Mouse (Mus musculus): Measurements from ENCODE around the gene Sdccag8. TPM values are rescaled to one million over a fixed set of nuclear protein-coding genes. Genes with fewer than 3 reads are reported as not detected.

Gene Sdccag8
- polyA plus RNA-seq, 1 experiment from 2014 or later: 25.2 TPM

- Histone ChIP-seq H3K4me2 (replicated peaks) (no peak overlapping the region), H3K9me3 (ENCODE audit: control insufficient read depth, low read length) (no peaks in the 10 kb centered on the region), H3K4me3 (replicated peaks; ENCODE audit: low read length) (no peak overlapping the region), H3K9ac (no peak overlapping the region), H3K27ac (peak overlapping the region; percentile 49; the same call in 1 of the 2 replicates), H3K4me1 (replicated peaks; ENCODE audit: control insufficient read depth, insufficient read depth, low read length) (peaks cover 21% of the 10 kb centered on the region), H3K27me3 (ENCODE audit: control insufficient read depth, insufficient read depth, low read length) (no peaks in the 10 kb centered on the region), H3K36me3 (replicated peaks; ENCODE audit: control insufficient read depth, insufficient read depth) (no peaks in the 10 kb centered on the region)
- ATAC-seq (ENCODE audit: low FRiP score) (peak; percentile 32; the same call in 1 of the 2 replicates), DNase-seq (ENCODE audit: low spot score) (no peak)
- 60% methylated on average over 2 of the region's 2 CpGs for WGBS
Measured at GRCm38 (mm10) chr1:177014346-177014745, 199.9 kb downstream of the Sdccag8 start.

GRCm38 (mm10) chr1:177014921-177015439, 200.5 kb downstream of the Sdccag8 start:
- WGBS: 64% methylated on average over 6 of the region's 6 CpGs
- H3K9me3 ChIP-seq (ENCODE audit: control insufficient read depth, low read length): no peaks in the 10 kb centered on the region

GRCm38 (mm10) chr1:177015917-177016316, 201.5 kb downstream of the Sdccag8 start:
- DNase-seq (ENCODE audit: low spot score): no peak
- ATAC-seq (ENCODE audit: low FRiP score): no peak
- no peak overlapping the region for H3K27ac ChIP-seq
- no peaks in the 10 kb centered on the region for H3K27me3 ChIP-seq (ENCODE audit: control insufficient read depth, insufficient read depth, low read length)
- WGBS: 45% methylated on average over 3 of the region's 3 CpGs
- no peaks in the 10 kb centered on the region for H3K9me3 ChIP-seq (ENCODE audit: control insufficient read depth, low read length)
- H3K4me2 ChIP-seq (replicated peaks): no peak overlapping the region
- H3K4me1 ChIP-seq (replicated peaks; ENCODE audit: control insufficient read depth, insufficient read depth, low read length): peaks cover 8% of the 10 kb centered on the region; the same call in 1 of the 2 replicates
- no peak overlapping the region for H3K4me3 ChIP-seq (replicated peaks; ENCODE audit: low read length)
- H3K9ac ChIP-seq: no peak overlapping the region
- H3K36me3 ChIP-seq (replicated peaks; ENCODE audit: control insufficient read depth, insufficient read depth): 0 out of 2 replicates have a peak, but pooled peaks cover 5% of the 10 kb centered on the region

More at GRCm38 (mm10) chr1:177014921-177015439, 200.5 kb downstream of the Sdccag8 start:
- no peak overlapping the region for H3K4me2 ChIP-seq (replicated peaks)
- no peak overlapping the region for H3K9ac ChIP-seq
- peak overlapping the region; percentile 28; the same call in 1 of the 2 replicates for H3K27ac ChIP-seq
- H3K4me1 ChIP-seq (replicated peaks; ENCODE audit: control insufficient read depth, insufficient read depth, low read length): peaks cover 17% of the 10 kb centered on the region
- DNase-seq (ENCODE audit: low spot score) (no peak), ATAC-seq (ENCODE audit: low FRiP score) (peak; percentile 9; the same call in 1 of the 2 replicates)
- no peaks in the 10 kb centered on the region for H3K27me3 ChIP-seq (ENCODE audit: control insufficient read depth, insufficient read depth, low read length)
- no peaks in the 10 kb centered on the region for H3K36me3 ChIP-seq (replicated peaks; ENCODE audit: control insufficient read depth, insufficient read depth)
- H3K4me3 ChIP-seq (replicated peaks; ENCODE audit: low read length): no peak overlapping the region

GRCm38 (mm10) chr1:177016729-177017128, 202.3 kb downstream of the Sdccag8 start:
- 89% methylated on average over 2 of the region's 2 CpGs for WGBS
- ATAC-seq (ENCODE audit: low FRiP score) (no peak), DNase-seq (ENCODE audit: low spot score) (no peak)
- Histone ChIP-seq H3K4me3 (replicated peaks; ENCODE audit: low read length) (no peak overlapping the region), H3K4me1 (replicated peaks; ENCODE audit: control insufficient read depth, insufficient read depth, low read length) (peaks cover 3% of the 10 kb centered on the region; the same call in 1 of the 2 replicates), H3K4me2 (replicated peaks) (no peak overlapping the region), H3K36me3 (replicated peaks; ENCODE audit: control insufficient read depth, insufficient read depth) (0 out of 2 replicates have a peak, but pooled peaks cover 5% of the 10 kb centered on the region), H3K27me3 (ENCODE audit: control insufficient read depth, insufficient read depth, low read length) (no peaks in the 10 kb centered on the region), H3K27ac (no peak overlapping the region), H3K9ac (no peak overlapping the region), H3K9me3 (ENCODE audit: control insufficient read depth, low read length) (no peaks in the 10 kb centered on the region)

- no peak overlapping the region for H3K27ac ChIP-seq
- DNase-seq (ENCODE audit: low spot score): no peak
- 75% methylated on average over 1 of the region's 1 CpGs for WGBS
- H3K4me2 ChIP-seq (replicated peaks): no peak overlapping the region
- no peak overlapping the region for H3K9ac ChIP-seq
- peaks cover 3% of the 10 kb centered on the region; the same call in 1 of the 2 replicates for H3K4me1 ChIP-seq (replicated peaks; ENCODE audit: control insufficient read depth, insufficient read depth, low read length)
- ATAC-seq (ENCODE audit: low FRiP score): no peak
- H3K36me3 ChIP-seq (replicated peaks; ENCODE audit: control insufficient read depth, insufficient read depth): peaks cover 19% of the 10 kb centered on the region
- no peaks in the 10 kb centered on the region for H3K27me3 ChIP-seq (ENCODE audit: control insufficient read depth, insufficient read depth, low read length)
- H3K4me3 ChIP-seq (replicated peaks; ENCODE audit: low read length): no peak overlapping the region
- H3K9me3 ChIP-seq (ENCODE audit: control insufficient read depth, low read length): no peaks in the 10 kb centered on the region
Measured at GRCm38 (mm10) chr1:177018750-177019149, 204.3 kb downstream of the Sdccag8 start.

- Histone ChIP-seq H3K9me3 (ENCODE audit: control insufficient read depth, low read length) (no peaks in the 10 kb centered on the region), H3K36me3 (replicated peaks; ENCODE audit: control insufficient read depth, insufficient read depth) (peaks cover 25% of the 10 kb centered on the region), H3K4me3 (replicated peaks; ENCODE audit: low read length) (no peak overlapping the region), H3K27me3 (ENCODE audit: control insufficient read depth, insufficient read depth, low read length) (no peaks in the 10 kb centered on the region), H3K27ac (no peak overlapping the region), H3K4me1 (replicated peaks; ENCODE audit: control insufficient read depth, insufficient read depth, low read length) (peaks cover 3% of the 10 kb centered on the region; the same call in 1 of the 2 replicates), H3K4me2 (replicated peaks) (no peak overlapping the region), H3K9ac (no peak overlapping the region)
- 98% methylated on average over 5 of the region's 5 CpGs for WGBS
- ATAC-seq (ENCODE audit: low FRiP score) (no peak), DNase-seq (ENCODE audit: low spot score) (no peak)
Measured at GRCm38 (mm10) chr1:177019668-177020067, 205.2 kb downstream of the Sdccag8 start.

- WGBS: 85% methylated on average over 3 of the region's 3 CpGs
- no peak for ATAC-seq (ENCODE audit: low FRiP score)
- Histone ChIP-seq H3K4me3 (replicated peaks; ENCODE audit: low read length) (no peak overlapping the region), H3K27me3 (ENCODE audit: control insufficient read depth, insufficient read depth, low read length) (no peaks in the 10 kb centered on the region), H3K27ac (no peak overlapping the region), H3K4me2 (replicated peaks) (no peak overlapping the region), H3K4me1 (replicated peaks; ENCODE audit: control insufficient read depth, insufficient read depth, low read length) (no peaks in the 10 kb centered on the region), H3K9ac (no peak overlapping the region), H3K36me3 (replicated peaks; ENCODE audit: control insufficient read depth, insufficient read depth) (peaks cover 32% of the 10 kb centered on the region), H3K9me3 (ENCODE audit: control insufficient read depth, low read length) (no peaks in the 10 kb centered on the region)
- DNase-seq (ENCODE audit: low spot score): no peak
Measured at GRCm38 (mm10) chr1:177022751-177023150, 208.3 kb downstream of the Sdccag8 start.

GRCm38 (mm10) chr1:177027706-177028105, 213.2 kb downstream of the Sdccag8 start:
- no peaks in the 10 kb centered on the region for H3K4me1 ChIP-seq (replicated peaks; ENCODE audit: control insufficient read depth, insufficient read depth, low read length)
- H3K27me3 ChIP-seq (ENCODE audit: control insufficient read depth, insufficient read depth, low read length): no peaks in the 10 kb centered on the region
- H3K4me3 ChIP-seq (replicated peaks; ENCODE audit: low read length): no peak overlapping the region
- no peak overlapping the region for H3K4me2 ChIP-seq (replicated peaks)
- H3K27ac ChIP-seq: no peak overlapping the region
- 88% methylated on average over 3 of the region's 3 CpGs for WGBS
- no peak for ATAC-seq (ENCODE audit: low FRiP score)
- no peak for DNase-seq (ENCODE audit: low spot score)
- peaks cover 32% of the 10 kb centered on the region for H3K36me3 ChIP-seq (replicated peaks; ENCODE audit: control insufficient read depth, insufficient read depth)
- H3K9me3 ChIP-seq (ENCODE audit: control insufficient read depth, low read length): no peaks in the 10 kb centered on the region
- H3K9ac ChIP-seq: no peak overlapping the region

GRCm38 (mm10) chr1:177029032-177029431, 214.6 kb downstream of the Sdccag8 start:
- DNase-seq (ENCODE audit: low spot score) (no peak), ATAC-seq (ENCODE audit: low FRiP score) (no peak)
- no peaks in the 10 kb centered on the region for H3K4me1 ChIP-seq (replicated peaks; ENCODE audit: control insufficient read depth, insufficient read depth, low read length)
- no peak overlapping the region for H3K9ac ChIP-seq
- peaks cover 19% of the 10 kb centered on the region; the same call in 1 of the 2 replicates for H3K36me3 ChIP-seq (replicated peaks; ENCODE audit: control insufficient read depth, insufficient read depth)
- no peaks in the 10 kb centered on the region for H3K27me3 ChIP-seq (ENCODE audit: control insufficient read depth, insufficient read depth, low read length)
- H3K4me2 ChIP-seq (replicated peaks): no peak overlapping the region
- H3K27ac ChIP-seq: no peak overlapping the region
- H3K9me3 ChIP-seq (ENCODE audit: control insufficient read depth, low read length): no peaks in the 10 kb centered on the region
- 90% methylated on average over 2 of the region's 2 CpGs for WGBS
- H3K4me3 ChIP-seq (replicated peaks; ENCODE audit: low read length): no peak overlapping the region

All from hindbrain, embryonic 14.5 days (tissue).